Comparison of ENCODE assay signal across 32 mouse cellular contexts in the genomic region with DNA sequence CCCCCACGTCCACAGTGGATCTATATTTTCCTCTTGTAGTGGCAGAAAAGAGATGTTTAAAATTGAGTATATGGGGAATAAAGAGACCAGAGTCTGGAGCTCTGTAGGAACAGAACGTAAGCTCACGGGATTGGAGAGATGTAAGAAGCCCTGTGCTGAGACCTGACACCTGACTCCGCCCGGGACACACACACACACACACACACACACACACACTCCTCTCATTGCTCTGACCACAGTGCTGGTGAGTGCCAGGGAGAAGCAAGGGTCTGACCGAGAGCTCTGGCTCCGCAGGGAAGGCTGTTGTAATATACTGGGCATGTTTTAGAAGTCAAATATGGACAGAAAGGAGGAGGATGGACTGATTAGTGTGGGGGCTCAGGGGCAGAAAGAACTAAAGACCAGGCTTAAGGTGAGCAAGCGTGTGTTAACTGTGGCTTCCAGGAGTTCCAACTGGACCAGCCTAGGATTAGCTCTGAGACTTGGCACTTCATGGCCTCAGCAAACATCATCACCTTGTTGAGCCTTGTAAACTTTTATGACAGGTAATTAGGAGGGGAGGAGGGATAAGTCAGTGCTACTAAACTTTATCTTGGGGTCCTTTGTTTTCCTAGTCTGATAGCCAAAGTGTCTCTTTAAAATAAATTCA. TPM values are rescaled to one million over a fixed set of nuclear protein-coding genes. Genes with fewer than 3 reads are reported as not detected.
A peak's percentile ranks its signal among the peaks of the same experiment; 100 is the strongest.
DNase-seq lines count a peak whose midpoint lies in the region; ATAC-seq and TF ChIP-seq lines count a peak whose summit lies in the region.
"Had no signal": no experiment of that assay in that cellular context is flagged by ENCODE, and none has a peak within 500 bp of the region (broad histone marks: within the 10 kb centered on the region; RNA-seq: fewer than 3 reads in every experiment).

No protein-coding gene starts in this region.

- no peaks in the 10 kb centered on the region for H3K27me3 ChIP-seq in embryonic facial prominence, embryonic 13.5 days
- H3K27me3 ChIP-seq in intestine, embryonic 15.5 days (replicated peaks) = no peaks in the 10 kb centered on the region
- H3K27me3 ChIP-seq: CH12.LX; embryonic facial prominence, embryonic 15.5 days; hindbrain, embryonic 13.5 days; Patski had no signal

- H3K9me3 ChIP-seq in embryonic facial prominence, embryonic 13.5 days = no peaks in the 10 kb centered on the region
- no peaks in the 10 kb centered on the region for H3K9me3 ChIP-seq in intestine, embryonic 15.5 days
- H3K9me3 ChIP-seq: embryonic facial prominence, embryonic 15.5 days; G1E; hindbrain, embryonic 10.5 days; hindbrain, embryonic 13.5 days had no signal

- intact Hi-C loops in gastrocnemius, adult 2 months (cut with DNase I) = no loop called here

- no peak for DNase-seq in gastrocnemius, adult 2 months
- no peak for DNase-seq in gastrocnemius, adult 8-10 months (ENCODE audit: low spot score in 2 of 2)
- peak; percentile 81 for DNase-seq in large intestine, adult 2 months (ENCODE audit: low read depth, low spot score)
- DNase-seq in thymus, postnatal 25 days = no peak
- DNase-seq in right cerebral cortex, postnatal 10 days (ENCODE audit: low spot score in 2 of 2) = no peak
- DNase-seq: adrenal gland, postnatal 10 days; adrenal gland, postnatal 36 days; cerebellum, adult 18-20 months; cerebellum, adult 9-10 months; forebrain, postnatal 0 days; gastrocnemius, postnatal 10 days; gastrocnemius, postnatal 36 days; heart, postnatal 36 days had no signal

- H3K27ac ChIP-seq in gastrocnemius, adult 2 months = 0 out of 2 replicates have a peak overlapping the region, but pooled peaks have one; percentile 69
- no peak overlapping the region for H3K27ac ChIP-seq in embryonic facial prominence, embryonic 13.5 days
- no peak overlapping the region for H3K27ac ChIP-seq in intestine, embryonic 15.5 days
- H3K27ac ChIP-seq: embryonic facial prominence, embryonic 15.5 days; hindbrain, embryonic 10.5 days; hindbrain, embryonic 13.5 days had no signal

- no peak overlapping the region for H3K4me2 ChIP-seq in embryonic facial prominence, embryonic 13.5 days
- H3K4me2 ChIP-seq in intestine, embryonic 15.5 days (replicated peaks) = no peak overlapping the region; the same call in 1 of the 2 replicates
- H3K4me2 ChIP-seq: embryonic facial prominence, embryonic 15.5 days; heart, embryonic 11.5 days; hindbrain, embryonic 13.5 days had no signal

- no peak overlapping the region for H3K4me3 ChIP-seq in gastrocnemius, adult 2 months
- H3K4me3 ChIP-seq in embryonic facial prominence, embryonic 13.5 days = no peak overlapping the region
- H3K4me3 ChIP-seq in intestine, embryonic 15.5 days (replicated peaks) = no peak overlapping the region
- H3K4me3 ChIP-seq: embryonic facial prominence, embryonic 15.5 days; hindbrain, embryonic 10.5 days; hindbrain, embryonic 13.5 days had no signal

- H3K4me1 ChIP-seq in embryonic facial prominence, embryonic 13.5 days = no peaks in the 10 kb centered on the region
- 0 out of 2 replicates have a peak, but pooled peaks cover 2% of the 10 kb centered on the region for H3K4me1 ChIP-seq in intestine, embryonic 15.5 days (replicated peaks)
- H3K4me1 ChIP-seq: embryonic facial prominence, embryonic 15.5 days; hindbrain, embryonic 10.5 days; hindbrain, embryonic 13.5 days had no signal

- peaks cover 78% of the 10 kb centered on the region for H3K36me3 ChIP-seq in embryonic facial prominence, embryonic 13.5 days
- H3K36me3 ChIP-seq in intestine, embryonic 15.5 days = peaks cover 26% of the 10 kb centered on the region

- no peak for TF ChIP-seq CTCF in gastrocnemius, adult 2 months (IDR thresholded peaks at IDR 0.05)

- ATAC-seq in embryonic facial prominence, embryonic 13.5 days (ENCODE audit: insufficient number of reproducible peaks, insufficient read depth, low FRiP score, low TSS enrichment, low read depth) = no peak
- peak; percentile 91 for ATAC-seq in intestine, embryonic 15.5 days
- ATAC-seq: forebrain, embryonic 14.5 days; forebrain, postnatal 0 days; hindbrain, embryonic 16.5 days; Patski had no signal

- H3K9ac ChIP-seq in embryonic facial prominence, embryonic 13.5 days = 0 out of 2 replicates have a peak overlapping the region, but pooled peaks have one; percentile 36
- H3K9ac ChIP-seq in intestine, embryonic 15.5 days = no peak overlapping the region
- H3K9ac ChIP-seq: embryonic facial prominence, embryonic 15.5 days; forebrain, postnatal 0 days; hindbrain, embryonic 13.5 days had no signal

- 91% methylated on average over 8 of the region's 8 CpGs for WGBS in embryonic facial prominence, embryonic 13.5 days
- 72% methylated on average over 8 of the region's 8 CpGs for WGBS in intestine, embryonic 15.5 days
- WGBS in large intestine, adult 2 months = 39% methylated on average over 8 of the region's 8 CpGs

RNA-seq across cellular contexts. Expression of a gene that starts 7.8 kb away (rescaled TPM):
- total RNA-seq in gastrocnemius, adult 2 months (2021) = 10 to 100 TPM in 1 of 2 experiments, 1 to 10 TPM in 1; 8.8 to 10.1 TPM
- total RNA-seq in gastrocnemius, adult 8-10 months (2022) = 1 to 10 TPM; 6.5 to 9.5 (median 8.6) TPM
- 43.3 and 46.0 TPM in 2 replicates for polyA plus RNA-seq in embryonic facial prominence, embryonic 13.5 days (2015; fragmentation: Nextera tagmentation; extraction: Ambion mirVana)
- 34.0 and 34.4 TPM in 2 replicates for polyA plus RNA-seq in intestine, embryonic 15.5 days (2015; fragmentation: Nextera tagmentation; extraction: Ambion mirVana)
- polyA plus RNA-seq in large intestine, adult 2 months (2012; rRNA removed) = 5.4 and 7.0 TPM in 2 replicates

RNA-seq across cellular contexts. Expression of a gene that starts 35.7 kb away (rescaled TPM):
- 10 to 100 TPM; 26.9 to 33.7 TPM for total RNA-seq in gastrocnemius, adult 2 months (2021)
- total RNA-seq in gastrocnemius, adult 8-10 months (2022) = 10 to 100 TPM; 23.1 to 29.3 (median 25.8) TPM
- polyA plus RNA-seq in embryonic facial prominence, embryonic 13.5 days (2015; fragmentation: Nextera tagmentation; extraction: Ambion mirVana) = 217 and 222 TPM in 2 replicates
- polyA plus RNA-seq in intestine, embryonic 15.5 days (2015; fragmentation: Nextera tagmentation; extraction: Ambion mirVana) = 132 and 143 TPM in 2 replicates
- polyA plus RNA-seq in large intestine, adult 2 months (2012; rRNA removed) = 20.7 and 25.2 TPM in 2 replicates

RNA-seq across cellular contexts. Expression of a gene that starts 45.0 kb away (rescaled TPM):
- not detected for total RNA-seq in gastrocnemius, adult 2 months (2021)
- total RNA-seq in gastrocnemius, adult 8-10 months (2022) = not detected
- not detected in 2 replicates for polyA plus RNA-seq in embryonic facial prominence, embryonic 13.5 days (2015; fragmentation: Nextera tagmentation; extraction: Ambion mirVana)
- not detected in 2 replicates for polyA plus RNA-seq in intestine, embryonic 15.5 days (2015; fragmentation: Nextera tagmentation; extraction: Ambion mirVana)
- polyA plus RNA-seq in large intestine, adult 2 months (2012; rRNA removed) = not detected in 2 replicates
- total RNA-seq: adrenal gland, adult 18-20 months; adrenal gland, postnatal 10 days; adrenal gland, postnatal 36 days; CH12.LX; common myeloid progenitor, adult 5-6 weeks; forebrain, postnatal 0 days; gastrocnemius, postnatal 10 days; gastrocnemius, postnatal 36 days; granulocyte monocyte progenitor cell, adult 5-6 weeks; heart, adult 8-10 months; heart, postnatal 36 days had no signal
- polyA plus RNA-seq: embryonic facial prominence, embryonic 15.5 days; forebrain, embryonic 11.5 days; forebrain, embryonic 14.5 days; forebrain, postnatal 0 days; frontal cortex, adult 2 months; G1E; heart, embryonic 11.5 days; heart, embryonic 14.5 days; heart, postnatal 0 days; hindbrain, embryonic 10.5 days; hindbrain, embryonic 13.5 days; hindbrain, embryonic 16.5 days; Patski had no signal
